Mouse (Mus musculus) liver, embryonic 11.5 days (tissue): ENCODE results near the gene Olfr202. TPM values are rescaled to one million over a fixed set of nuclear protein-coding genes. Genes with fewer than 3 reads are reported as not detected.
"Not testable (repeated sequence)": the region's sequence is repeated elsewhere in the genome, so short reads cannot be mapped to it uniquely, and the experiment has no call there.

Experiments used
- ATAC-seq: fragments of 200-750 bp; cut with Nextera tagmentation; replicated peaks from 2 replicates; pipeline ENCODE4 v1.8.0; 2017; ENCODE audit warnings: moderate number of reproducible peaks, mild to moderate bottlenecking, moderate TSS enrichment, moderate library complexity; ENCODE audit not compliant: low FRiP score
- DNase-seq: peaks from one replicate; pipeline ENCODE4 v3.0.0-alpha.2; 2017; ENCODE audit warnings: low spot score
- H3K27ac ChIP-seq: fragments of 300-500 bp; sonication (generic); 2 replicates; pipeline ENCODE4 v1.5.1; 2014; ENCODE audit warnings: mild to moderate bottlenecking, low read depth, low read length, control low read depth
- H3K27me3 ChIP-seq: fragments of 300-500 bp; sonication (generic); replicated peaks from 2 replicates; pipeline ENCODE4 v1.6.1; 2014; ENCODE audit warnings: low read length, mixed read lengths; ENCODE audit not compliant: control insufficient read depth, insufficient read depth
- H3K36me3 ChIP-seq: fragments of 300-500 bp; sonication (generic); 2 replicates; pipeline ENCODE4 v1.6.1; 2014; ENCODE audit warnings: mild to moderate bottlenecking, low read length, moderate library complexity, mixed read lengths; ENCODE audit not compliant: control insufficient read depth, insufficient read depth
- H3K4me1 ChIP-seq: fragments of 300-500 bp; sonication (generic); replicated peaks from 2 replicates; pipeline ENCODE4 v1.6.1; 2014; ENCODE audit warnings: low read length, mixed read lengths; ENCODE audit not compliant: control insufficient read depth, insufficient read depth
- H3K4me2 ChIP-seq: fragments of 300-500 bp; sonication (generic); 2 replicates; pipeline ENCODE4 v1.6.1; 2014; ENCODE audit warnings: mild to moderate bottlenecking, control low read depth, moderate library complexity
- H3K4me3 ChIP-seq: fragments of 300-500 bp; sonication (generic); 2 replicates; pipeline ENCODE4 v1.5.1; 2014; ENCODE audit warnings: low read depth, low read length, control low read depth
- H3K9ac ChIP-seq: fragments of 300-500 bp; sonication (generic); 2 replicates; pipeline ENCODE4 v1.6.1; 2014; ENCODE audit warnings: low read depth, low read length, control low read depth
- H3K9me3 ChIP-seq: fragments of 300-500 bp; sonication (generic); 2 replicates; pipeline ENCODE4 v1.6.1; 2016; ENCODE audit warnings: low read length, inconsistent platforms, mixed read lengths; ENCODE audit not compliant: control insufficient read depth
- WGBS: fragments of 180-500 bp; shearing (Covaris S2); extraction: QIAGEN DNeasy Blood & Tissue Kit; methylation state at CpG from one replicate; pipeline ENCODE4 v1.1.7; 2014; 5-methylcytosine and 5-hydroxymethylcytosine counted together
- polyA plus RNA-seq: library from polyadenylated mRNA; unstranded; fragments of >200 nt; fragmentation: Nextera tagmentation; extraction: Ambion mirVana; gene quantifications from 2 replicates; pipeline ENCODE4 v1.2.1, GENCODE M21; 2014

Olfr202 gene
- polyA plus RNA-seq, 1 experiment from 2014 or later = not detected

- ATAC-seq, H3K36me3 ChIP-seq: not testable (repeated sequence)
Measured at GRCm38 (mm10) chr16:59269097-59269496, 17.5 kb downstream of the Olfr202 start.

GRCm38 (mm10) chr16:59249684-59250083, 36.9 kb downstream of the Olfr202 start:
- Histone ChIP-seq H3K27ac (no peak overlapping the region), H3K4me1 (no peaks in the 10 kb centered on the region), H3K9ac (no peak overlapping the region), H3K4me2 (no peak overlapping the region), H3K9me3 (no peaks in the 10 kb centered on the region), H3K36me3 (no peaks in the 10 kb centered on the region), H3K27me3 (no peaks in the 10 kb centered on the region), H3K4me3 (no peak overlapping the region)
- 78% methylated on average over 17 of the region's 17 CpGs for WGBS
- ATAC-seq = no peak
- DNase-seq = no peak

More at GRCm38 (mm10) chr16:59269097-59269496, 17.5 kb downstream of the Olfr202 start:
- not testable (repeated sequence) for H3K4me1 ChIP-seq, H3K4me3 ChIP-seq, H3K27me3 ChIP-seq, H3K9ac ChIP-seq, H3K27ac ChIP-seq, H3K9me3 ChIP-seq, H3K4me2 ChIP-seq, DNase-seq
- WGBS = 70% methylated on average over 4 of the region's 4 CpGs

Other genes with a start within 250 kb of the Olfr202 start
- gene Olfr187, start 247.0 kb downstream of the Olfr202 start, polyA plus RNA-seq = not detected in 2 replicates
- gene Olfr190, start 208.8 kb downstream of the Olfr202 start, polyA plus RNA-seq = not detected in 2 replicates
- not detected in 2 replicates for gene Olfr191, start 197.0 kb downstream of the Olfr202 start, polyA plus RNA-seq
- gene Olfr193, start 174.9 kb downstream of the Olfr202 start, polyA plus RNA-seq = not detected in 2 replicates
- not detected in 2 replicates for gene Olfr194, start 165.7 kb downstream of the Olfr202 start, polyA plus RNA-seq
- not detected in 2 replicates for gene Olfr195, start 139.7 kb downstream of the Olfr202 start, polyA plus RNA-seq
- not detected in 2 replicates for gene Olfr196, start 116.3 kb downstream of the Olfr202 start, polyA plus RNA-seq
- not detected in 2 replicates for gene Olfr198, start 83.3 kb downstream of the Olfr202 start, polyA plus RNA-seq
- gene Olfr199, start 67.0 kb downstream of the Olfr202 start, polyA plus RNA-seq = not detected in 2 replicates
- not detected in 2 replicates for gene Olfr201, start 14.2 kb downstream of the Olfr202 start, polyA plus RNA-seq
- gene Olfr203, start 12.1 kb upstream of the Olfr202 start, polyA plus RNA-seq = not detected in 2 replicates
- gene Olfr204, start 31.5 kb upstream of the Olfr202 start, polyA plus RNA-seq = not detected in 2 replicates
- not detected in 2 replicates for gene Olfr205, start 44.3 kb upstream of the Olfr202 start, polyA plus RNA-seq
- not detected in 2 replicates for gene Olfr206, start 62.5 kb upstream of the Olfr202 start, polyA plus RNA-seq
- not detected in 2 replicates for gene Olfr209, start 77.2 kb upstream of the Olfr202 start, polyA plus RNA-seq
- not detected in 2 replicates for gene Gabrr3, start 120.5 kb upstream of the Olfr202 start, polyA plus RNA-seq
- gene Riox2, start 185.0 kb upstream of the Olfr202 start, polyA plus RNA-seq = 39.4 and 44.6 TPM in 2 replicates